17 mouse cellular contexts compared by ENCODE assay signal in genomic region chr10:111932621-111933345, GRCm38 (mm10). TPM values are rescaled to one million over a fixed set of nuclear protein-coding genes. Genes with fewer than 3 reads are reported as not detected.
DNase-seq lines count a peak whose midpoint lies in the region; ATAC-seq lines count a peak whose summit lies in the region.
"Had no signal": no experiment of that assay in that cellular context is flagged by ENCODE, and none has a peak within 500 bp of the region (broad histone marks: within the 10 kb centered on the region; RNA-seq: fewer than 3 reads in every experiment).

No protein-coding gene starts in this region.

- ATAC-seq in midbrain, embryonic 11.5 days (ENCODE audit: low FRiP score), result peak; percentile 57
- no peak for ATAC-seq in midbrain, embryonic 16.5 days
- ATAC-seq in heart, embryonic 15.5 days (replicated peaks; ENCODE audit: insufficient number of reproducible peaks, insufficient read depth, low FRiP score, low read depth), result no peak
- ATAC-seq in kidney, embryonic 16.5 days (ENCODE audit: low FRiP score, low TSS enrichment), result no peak
- ATAC-seq: forebrain, postnatal 0 days; inflammation-experienced regulatory T-cells, adult 6 months had no signal

- no peaks in the 10 kb centered on the region for H3K27me3 ChIP-seq in heart, embryonic 10.5 days (ENCODE audit: insufficient read depth, poor library complexity, severe bottlenecking)
- no peaks in the 10 kb centered on the region for H3K27me3 ChIP-seq in midbrain, embryonic 11.5 days (ENCODE audit: control insufficient read depth, insufficient read depth, low read length)
- H3K27me3 ChIP-seq in midbrain, embryonic 16.5 days (ENCODE audit: control insufficient read depth, insufficient read depth, low read depth, low read length), result no peaks in the 10 kb centered on the region
- no peaks in the 10 kb centered on the region for H3K27me3 ChIP-seq in heart, embryonic 15.5 days
- H3K27me3 ChIP-seq in kidney, embryonic 16.5 days (ENCODE audit: insufficient read depth, low read length), result no peaks in the 10 kb centered on the region

- no peaks in the 10 kb centered on the region for H3K9me3 ChIP-seq in heart, embryonic 10.5 days
- H3K9me3 ChIP-seq in midbrain, embryonic 11.5 days (ENCODE audit: control insufficient read depth, low read length), result no peaks in the 10 kb centered on the region
- no peaks in the 10 kb centered on the region for H3K9me3 ChIP-seq in midbrain, embryonic 16.5 days (replicated peaks; ENCODE audit: control insufficient read depth, low read length, poor library complexity, severe bottlenecking)
- H3K9me3 ChIP-seq in heart, embryonic 15.5 days (replicated peaks), result no peaks in the 10 kb centered on the region
- H3K9me3 ChIP-seq in kidney, embryonic 16.5 days (ENCODE audit: low read length), result no peaks in the 10 kb centered on the region

- H3K9ac ChIP-seq in midbrain, embryonic 11.5 days (ENCODE audit: low read length), result no peak overlapping the region
- no peak overlapping the region for H3K9ac ChIP-seq in midbrain, embryonic 16.5 days (ENCODE audit: low read depth, low read length)
- no peak overlapping the region for H3K9ac ChIP-seq in heart, embryonic 15.5 days
- H3K9ac ChIP-seq in kidney, embryonic 16.5 days (replicated peaks; ENCODE audit: low read length), result no peak overlapping the region
- H3K9ac ChIP-seq: forebrain, postnatal 0 days; lung, embryonic 14.5 days had no signal

- no peak overlapping the region for H3K4me2 ChIP-seq in midbrain, embryonic 11.5 days
- H3K4me2 ChIP-seq in midbrain, embryonic 16.5 days (ENCODE audit: low read length), result no peak overlapping the region
- peak overlapping the region; percentile 25 for H3K4me2 ChIP-seq in heart, embryonic 15.5 days
- no peak overlapping the region for H3K4me2 ChIP-seq in kidney, embryonic 16.5 days (replicated peaks; ENCODE audit: low read depth, low read length)
- H3K4me2 ChIP-seq: lung, embryonic 14.5 days had no signal

- peaks cover 36% of the 10 kb centered on the region for H3K4me1 ChIP-seq in heart, embryonic 10.5 days
- peaks cover 17% of the 10 kb centered on the region for H3K4me1 ChIP-seq in midbrain, embryonic 11.5 days (ENCODE audit: control insufficient read depth, insufficient read depth, low read length)
- peaks cover 16% of the 10 kb centered on the region for H3K4me1 ChIP-seq in midbrain, embryonic 16.5 days (ENCODE audit: control insufficient read depth, insufficient read depth, low read length)
- H3K4me1 ChIP-seq in heart, embryonic 15.5 days (replicated peaks), result peaks cover 48% of the 10 kb centered on the region
- H3K4me1 ChIP-seq in kidney, embryonic 16.5 days (ENCODE audit: insufficient read depth, low read length), result peaks cover 18% of the 10 kb centered on the region

- peak; percentile 35 for DNase-seq in heart, embryonic 10.5 days (ENCODE audit: low spot score)
- DNase-seq in heart, postnatal 4 days, result no peak
- DNase-seq in midbrain, embryonic 11.5 days (ENCODE audit: low spot score, missing footprints), result peak; percentile 88
- no peak for DNase-seq in adrenal gland, postnatal 14 days
- no peak for DNase-seq in kidney, postnatal 25 days
- DNase-seq: adrenal gland, adult 8-10 months; B cell, adult 2 months; cerebellum, adult 2 months; forebrain, postnatal 0 days; gastrocnemius, adult 2 months; liver; lung, embryonic 14.5 days had no signal

- WGBS in heart, embryonic 10.5 days, result 46% methylated on average over 11 of the region's 11 CpGs
- whole genome bisulfite sequencing in midbrain, embryonic 11.5 days, result 19% methylated on average over 11 of the region's 11 CpGs
- WGBS in midbrain, embryonic 16.5 days, result 19% methylated on average over 11 of the region's 11 CpGs
- 36% methylated on average over 11 of the region's 11 CpGs for WGBS in heart, embryonic 15.5 days
- 66% methylated on average over 11 of the region's 11 CpGs for WGBS in kidney, embryonic 16.5 days

- H3K4me3 ChIP-seq in heart, embryonic 10.5 days, result no peak overlapping the region
- H3K4me3 ChIP-seq in midbrain, embryonic 11.5 days (ENCODE audit: low read depth, low read length), result no peak overlapping the region
- H3K4me3 ChIP-seq in midbrain, embryonic 16.5 days (ENCODE audit: low read depth, low read length), result no peak overlapping the region
- no peak overlapping the region for H3K4me3 ChIP-seq in heart, embryonic 15.5 days
- no peak overlapping the region for H3K4me3 ChIP-seq in kidney, embryonic 16.5 days (ENCODE audit: low read length)
- H3K4me3 ChIP-seq: gastrocnemius, adult 2 months had no signal

- no peak overlapping the region for H3K27ac ChIP-seq in heart, embryonic 10.5 days
- H3K27ac ChIP-seq in midbrain, embryonic 11.5 days (ENCODE audit: low read depth, low read length), result no peak overlapping the region
- no peak overlapping the region for H3K27ac ChIP-seq in midbrain, embryonic 16.5 days (ENCODE audit: low read length)
- peak overlapping the region; percentile 65 for H3K27ac ChIP-seq in heart, embryonic 15.5 days
- H3K27ac ChIP-seq in kidney, embryonic 16.5 days (ENCODE audit: low read length), result no peak overlapping the region
- H3K27ac ChIP-seq: gastrocnemius, adult 2 months; kidney, postnatal 0 days had no signal

- H3K36me3 ChIP-seq in heart, embryonic 10.5 days, result no peaks in the 10 kb centered on the region
- no peaks in the 10 kb centered on the region for H3K36me3 ChIP-seq in midbrain, embryonic 11.5 days (ENCODE audit: control insufficient read depth, insufficient read depth, low read length)
- H3K36me3 ChIP-seq in midbrain, embryonic 16.5 days (ENCODE audit: control insufficient read depth, insufficient read depth, low read length), result no peaks in the 10 kb centered on the region
- no peaks in the 10 kb centered on the region for H3K36me3 ChIP-seq in heart, embryonic 15.5 days
- no peaks in the 10 kb centered on the region for H3K36me3 ChIP-seq in kidney, embryonic 16.5 days (ENCODE audit: insufficient read depth, low read length)

RNA-seq across cellular contexts. Expression of gene Krr1, which starts 39.7 kb away (rescaled TPM):
- polyA plus RNA-seq in heart, embryonic 10.5 days (2016; fragmentation: Nextera tagmentation; extraction: Ambion mirVana), result 34.9 and 41.0 TPM in 2 replicates
- 10 to 100 TPM; 22.9 to 24.2 TPM for total RNA-seq in heart, postnatal 4 days (2021)
- 69.0 and 82.0 TPM in 2 replicates for polyA plus RNA-seq in midbrain, embryonic 11.5 days (2014; fragmentation: Nextera tagmentation; extraction: Ambion mirVana)
- 40.4 and 43.8 TPM in 2 replicates for polyA plus RNA-seq in midbrain, embryonic 16.5 days (2015; fragmentation: Nextera tagmentation; extraction: Ambion mirVana)
- 23.3 and 25.0 TPM in 2 replicates for polyA plus RNA-seq in heart, embryonic 15.5 days (2015; fragmentation: Nextera tagmentation; extraction: Ambion mirVana)
- total RNA-seq in adrenal gland, postnatal 14 days (2021), result 31.3 and 34.2 TPM in 2 replicates
- 48.7 and 49.2 TPM in 2 replicates for polyA plus RNA-seq in kidney, embryonic 16.5 days (2015; fragmentation: Nextera tagmentation; extraction: Ambion mirVana)

Comparison
In these comparisons a context has a peak if more than half of its experiments do, and no peak if none do; other contexts are left out.
1. DNase-seq: peak in heart, embryonic 10.5 days (single experiment) and midbrain, embryonic 11.5 days (single experiment); none in heart, postnatal 4 days (single experiment), adrenal gland, postnatal 14 days (single experiment) and kidney, postnatal 25 days (0 of 2).